Mouse (Mus musculus): Measurements from ENCODE around the gene Tmem35b.

- TF ChIP-seq POLR2A (IDR thresholded peaks at IDR 0.05; ENCODE audit: insufficient read length, low read depth) (no peak), E2F4 (IDR thresholded peaks at IDR 0.05; ENCODE audit: insufficient read depth) (no peak), TCF12 (IDR thresholded peaks at IDR 0.05; ENCODE audit: insufficient read depth, poor library complexity, severe bottlenecking) (no peak), MYOG (IDR thresholded peaks at IDR 0.05; ENCODE audit: control insufficient read depth in 1 of 3, insufficient read depth in 1 of 3, insufficient read length in 2 of 3, low read depth in 2 of 3) (no peak), POLR2AphosphoS2 (IDR thresholded peaks at IDR 0.05; ENCODE audit: insufficient read length, low read depth) (no peak), MYOD1 (IDR thresholded peaks at IDR 0.05; ENCODE audit: control insufficient read depth in 1 of 3, insufficient read length in 2 of 3, low read depth in 2 of 3) (no peak)
Measured at GRCm38 (mm10) chr4:127091188-127091587, 32.3 kb upstream of the Tmem35b start.

Data from myocyte (in vitro differentiated cells).